Mouse (Mus musculus) forebrain, postnatal 0 days (tissue): ENCODE measurements around the gene Ppp1r13b. TPM values are rescaled to one million over a fixed set of nuclear protein-coding genes. Genes with fewer than 3 reads are reported as not detected.
A peak's percentile ranks its signal among the peaks of the same experiment; 100 is the strongest.

Source experiments
- ATAC-seq: fragments of 200-750 bp; cut with Nextera tagmentation; 2 replicates; pipeline ENCODE4 v1.8.0; 2017; ENCODE audit warnings: mild to moderate bottlenecking, moderate library complexity
- DNase-seq: peaks from one replicate; pipeline ENCODE4 v3.0.0-alpha.2; 2015
- H3K27ac ChIP-seq: fragments of 300-500 bp; sonication (generic); 2 replicates; pipeline ENCODE4 v1.5.1; 2014; ENCODE audit warnings: low read depth, mild to moderate bottlenecking, antibody characterized with exemption, low read length, moderate library complexity, mixed read lengths
- H3K27me3 ChIP-seq: fragments of 300-500 bp; sonication (generic); 2 replicates; pipeline ENCODE4 v1.6.1; 2014; ENCODE audit warnings: mild to moderate bottlenecking, low read length, mixed read lengths; ENCODE audit not compliant: insufficient read depth
- H3K36me3 ChIP-seq: fragments of 300-500 bp; sonication (generic); 2 replicates; pipeline ENCODE4 v1.6.1; 2014; ENCODE audit warnings: mild to moderate bottlenecking, moderate library complexity; ENCODE audit not compliant: insufficient read depth
- H3K4me1 ChIP-seq: fragments of 300-500 bp; sonication (generic); 2 replicates; pipeline ENCODE4 v1.6.1; 2014; ENCODE audit warnings: antibody characterized with exemption; ENCODE audit not compliant: insufficient read depth
- H3K4me2 ChIP-seq: fragments of 300-500 bp; sonication (generic); 2 replicates; pipeline ENCODE4 v1.6.1; 2014; ENCODE audit warnings: low read depth, mild to moderate bottlenecking, moderate library complexity
- H3K4me3 ChIP-seq: fragments of 300-500 bp; sonication (generic); 2 replicates; pipeline ENCODE4 v1.5.1; 2014; ENCODE audit warnings: low read depth, low read length, mixed read lengths
- H3K9ac ChIP-seq: fragments of 300-500 bp; sonication (generic); 2 replicates; pipeline ENCODE4 v1.6.1; 2014; ENCODE audit warnings: mild to moderate bottlenecking
- H3K9me3 ChIP-seq: fragments of 300-500 bp; sonication (generic); 2 replicates; pipeline ENCODE4 v1.6.1; 2016; ENCODE audit warnings: low read length
- CTCF ChIP-seq: sonication (generic); IDR thresholded peaks from 2 replicates; pipeline ENCODE4 v1.5.1; 2016; ENCODE audit warnings: antibody characterized with exemption, control low read depth, low read depth
- WGBS: fragments of 180-500 bp; shearing (Covaris S2); extraction: QIAGEN DNeasy Blood & Tissue Kit; methylation state at CpG from one replicate; pipeline ENCODE4 v1.1.7; 2014; 5-methylcytosine and 5-hydroxymethylcytosine counted together
- polyA plus RNA-seq: library from polyadenylated mRNA; unstranded; fragments of >200 nt; fragmentation: Nextera tagmentation; extraction: Ambion mirVana; gene quantifications from 2 replicates; pipeline ENCODE4 v1.2.1, GENCODE M21; 2015
- total RNA-seq: library from RNA; depleted of rRNA; stranded (reverse); fragments of >200 nt; gene quantifications from 2 replicates; pipeline ENCODE4 v1.2.3, GENCODE M21; 2014

Gene Ppp1r13b
- total and polyA plus RNA-seq, 2 experiments from 2014 or later: 37.6 to 53.8 TPM

DNA sequence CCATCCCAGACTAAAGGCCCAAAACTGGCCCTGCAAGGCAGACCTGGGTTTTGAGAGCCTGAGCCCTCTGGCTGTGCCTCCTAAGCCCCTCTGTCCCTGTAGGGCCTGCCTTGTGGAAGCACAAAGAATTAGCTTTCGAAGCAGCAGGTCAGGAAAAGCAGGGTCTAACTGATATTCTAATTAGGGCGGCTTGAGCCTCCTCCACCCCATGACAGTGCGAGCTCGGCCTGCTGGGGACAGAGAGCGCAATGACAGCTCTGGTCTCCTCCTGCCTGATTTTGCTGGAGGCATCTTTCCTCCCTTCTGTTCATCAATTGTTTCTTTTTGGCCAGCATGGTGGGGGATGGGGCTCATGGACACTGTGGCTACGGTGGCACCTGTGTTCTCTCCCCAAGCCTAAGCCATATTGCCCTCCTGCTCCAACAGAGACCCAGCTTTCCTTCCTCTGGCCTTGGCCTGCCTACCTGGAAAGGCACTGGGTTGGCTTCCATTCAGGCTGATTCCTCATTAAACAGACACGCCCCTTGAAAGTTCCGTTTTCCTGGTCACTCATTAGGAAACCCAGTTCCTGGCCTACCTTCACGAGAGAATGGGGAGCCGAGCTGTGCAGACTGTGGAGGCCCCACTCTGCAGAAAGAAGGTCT lies 35.6 kb upstream of the Ppp1r13b start:
- no peak for TF ChIP-seq CTCF
- WGBS: 59% methylated on average over 10 of the region's 10 CpGs
- no peak for DNase-seq

DNA sequence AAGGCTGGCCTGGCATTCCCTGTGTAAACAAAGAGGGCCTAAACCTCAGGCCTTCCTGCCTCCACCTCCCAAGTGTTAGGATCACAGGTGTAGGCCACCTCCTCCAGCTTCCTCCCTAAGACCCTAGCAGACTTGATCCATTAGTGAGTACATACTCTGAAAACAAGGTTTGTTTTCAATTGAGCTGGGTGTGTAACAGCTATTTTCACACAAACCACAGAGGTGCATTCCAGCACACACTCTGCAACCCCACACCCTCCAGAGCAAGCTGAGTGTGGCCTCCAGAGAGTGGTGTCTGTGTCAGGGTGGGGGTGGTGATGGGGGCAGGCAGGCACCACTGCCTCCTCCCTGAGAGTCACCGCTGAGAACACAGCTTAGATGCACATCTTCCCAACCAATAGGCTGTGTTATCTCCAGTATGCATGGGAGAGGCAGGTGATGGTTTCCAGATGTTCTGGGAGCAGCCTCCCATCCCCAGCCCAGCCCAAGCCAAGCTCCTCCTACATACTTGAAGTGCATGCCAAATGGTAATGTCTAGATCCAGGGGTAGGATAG lies 30.8 kb upstream of the Ppp1r13b start:
- ATAC-seq: no peak
- WGBS: 80% methylated on average over 1 of the region's 1 CpGs

More for the DNA sequence above, 35.6 kb upstream of the Ppp1r13b start:
- Histone ChIP-seq H3K4me2 (no peak overlapping the region), H3K27me3 (no peaks in the 10 kb centered on the region), H3K4me1 (no peaks in the 10 kb centered on the region), H3K9me3 (no peaks in the 10 kb centered on the region), H3K27ac (no peak overlapping the region), H3K36me3 (no peaks in the 10 kb centered on the region), H3K4me3 (no peak overlapping the region), H3K9ac (no peak overlapping the region)
- ATAC-seq: no peak

DNA sequence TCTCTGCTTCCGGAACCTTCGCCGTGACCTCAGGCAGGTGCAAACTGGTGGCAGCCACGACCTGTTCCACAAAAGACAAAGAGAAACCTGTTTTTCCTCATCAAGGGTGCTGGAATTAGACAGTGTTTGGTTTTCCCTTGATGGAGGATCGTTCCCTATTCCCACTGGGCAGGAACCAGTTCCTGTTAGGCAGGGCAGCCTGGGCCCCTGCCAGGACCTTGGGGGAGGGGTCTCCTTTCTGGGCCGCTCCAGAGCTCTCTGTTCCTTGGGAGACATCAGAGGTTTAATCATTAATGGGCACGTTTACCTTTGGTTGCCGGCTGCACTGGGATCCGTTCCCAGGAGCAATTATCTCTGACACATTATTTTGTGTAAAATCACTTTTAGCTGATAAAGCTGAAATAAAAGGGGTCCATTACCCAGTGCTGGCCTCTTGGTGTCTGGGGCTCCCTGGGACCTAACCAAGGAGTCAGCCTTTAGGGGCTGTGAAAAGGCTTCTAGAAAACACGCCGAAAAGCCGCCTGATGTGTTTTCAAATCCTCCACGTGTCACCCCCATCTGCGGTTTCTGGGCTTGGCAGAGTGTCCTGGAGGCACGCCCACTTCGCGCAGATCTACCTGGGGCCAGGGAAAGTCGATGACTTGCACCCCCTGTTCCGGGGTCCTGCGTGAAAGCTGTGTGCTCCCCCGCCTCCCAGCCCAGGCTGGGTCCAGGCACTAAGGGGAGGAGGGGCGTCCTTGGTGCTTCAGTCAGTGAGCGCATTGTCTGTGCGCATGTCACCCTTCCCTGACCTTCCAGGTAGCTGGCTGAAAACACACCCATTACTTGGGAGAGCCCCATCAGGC lies 29.0 kb upstream of the Ppp1r13b start:
- H3K9ac ChIP-seq: no peak overlapping the region
- 0 out of 2 replicates have a peak overlapping the region, but pooled peaks have one; percentile 2 for H3K4me2 ChIP-seq
- no peaks in the 10 kb centered on the region for H3K36me3 ChIP-seq

More for the DNA sequence above, 30.8 kb upstream of the Ppp1r13b start:
- Histone ChIP-seq H3K36me3 (no peaks in the 10 kb centered on the region), H3K9me3 (no peaks in the 10 kb centered on the region), H3K4me2 (no peak overlapping the region), H3K4me3 (no peak overlapping the region), H3K27ac (no peak overlapping the region), H3K4me1 (peaks cover 8% of the 10 kb centered on the region), H3K9ac (no peak overlapping the region), H3K27me3 (no peaks in the 10 kb centered on the region)
- no peak for TF ChIP-seq CTCF
- no peak for DNase-seq

DNA sequence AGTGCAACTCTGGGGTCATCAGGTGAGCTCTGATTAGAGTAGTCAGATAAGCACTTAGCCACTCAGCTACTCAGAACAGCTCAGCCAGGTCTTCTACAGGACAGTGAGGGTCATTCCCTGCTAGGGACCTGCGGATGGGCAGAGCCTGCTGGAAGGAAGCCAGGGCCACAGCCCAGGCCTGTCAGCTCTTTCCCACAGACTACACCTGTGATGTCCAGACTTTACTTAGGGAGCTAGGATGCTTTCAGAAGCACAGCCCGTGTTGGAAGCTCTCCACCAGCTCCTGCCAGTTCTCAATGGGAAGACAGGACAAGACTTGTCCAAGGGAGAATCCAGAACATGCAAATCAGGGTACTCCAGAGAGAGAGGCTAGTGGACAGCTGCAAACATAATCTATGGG lies 26.1 kb upstream of the Ppp1r13b start:
- no peak for ATAC-seq
- H3K4me3 ChIP-seq: no peak overlapping the region
- no peak for TF ChIP-seq CTCF
- H3K36me3 ChIP-seq: no peaks in the 10 kb centered on the region
- peaks cover 8% of the 10 kb centered on the region for H3K4me1 ChIP-seq
- H3K27ac ChIP-seq: no peak overlapping the region
- no peaks in the 10 kb centered on the region for H3K9me3 ChIP-seq
- no peak overlapping the region for H3K9ac ChIP-seq
- WGBS: 74% methylated on average over 2 of the region's 2 CpGs
- no peak for DNase-seq
- no peak overlapping the region for H3K4me2 ChIP-seq
- H3K27me3 ChIP-seq: no peaks in the 10 kb centered on the region

More for the DNA sequence above, 29.0 kb upstream of the Ppp1r13b start:
- DNase-seq (peak; percentile 53), ATAC-seq (peak; percentile 51; the same call in 1 of the 2 replicates)
- Histone ChIP-seq H3K27ac (no peak overlapping the region; the same call in 1 of the 2 replicates), H3K4me1 (peaks cover 8% of the 10 kb centered on the region), H3K27me3 (no peaks in the 10 kb centered on the region), H3K9me3 (no peaks in the 10 kb centered on the region), H3K4me3 (no peak overlapping the region)
- no peak for TF ChIP-seq CTCF
- WGBS: 24% methylated on average over 24 of the region's 24 CpGs

DNA sequence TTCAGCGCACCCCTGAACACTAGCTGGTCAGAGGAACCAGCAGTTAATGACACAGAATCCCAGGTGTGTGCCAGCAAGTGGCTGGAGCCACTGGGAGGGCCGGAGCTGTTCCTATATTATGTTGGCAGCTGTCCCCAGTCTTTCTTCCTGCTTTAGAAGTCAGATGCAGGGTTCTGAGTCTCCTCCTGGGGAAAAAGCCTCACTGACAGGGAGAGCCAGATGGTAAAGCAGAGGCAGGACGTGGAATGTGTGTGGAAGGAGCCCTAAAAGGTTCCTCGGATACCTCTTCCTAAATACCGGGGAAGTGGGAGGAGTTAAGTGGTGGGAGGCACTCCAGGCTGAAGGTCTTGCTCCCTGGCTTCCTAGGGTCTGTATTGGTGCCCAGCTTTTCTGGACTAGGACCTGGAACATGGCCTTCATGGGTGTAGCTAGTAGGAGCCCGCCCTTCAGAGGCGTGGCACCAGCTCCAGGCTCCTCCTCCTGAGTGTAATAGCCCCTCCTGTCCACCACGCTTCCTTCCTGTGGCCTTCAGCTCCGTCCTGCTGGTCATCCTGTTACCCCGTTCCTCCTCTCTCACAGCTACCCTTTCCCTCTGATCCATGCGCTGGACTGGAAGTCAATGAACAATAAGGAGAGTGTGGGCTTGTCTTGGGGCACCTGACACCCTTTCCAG lies 25.3 kb upstream of the Ppp1r13b start:
- ATAC-seq (no peak), DNase-seq (no peak)
- Histone ChIP-seq H3K27me3 (no peaks in the 10 kb centered on the region), H3K36me3 (no peaks in the 10 kb centered on the region), H3K9ac (no peak overlapping the region), H3K9me3 (no peaks in the 10 kb centered on the region), H3K27ac (no peak overlapping the region), H3K4me2 (no peak overlapping the region), H3K4me3 (no peak overlapping the region), H3K4me1 (peaks cover 8% of the 10 kb centered on the region)
- no peak for TF ChIP-seq CTCF
- 67% methylated on average over 11 of the region's 11 CpGs for WGBS

DNA sequence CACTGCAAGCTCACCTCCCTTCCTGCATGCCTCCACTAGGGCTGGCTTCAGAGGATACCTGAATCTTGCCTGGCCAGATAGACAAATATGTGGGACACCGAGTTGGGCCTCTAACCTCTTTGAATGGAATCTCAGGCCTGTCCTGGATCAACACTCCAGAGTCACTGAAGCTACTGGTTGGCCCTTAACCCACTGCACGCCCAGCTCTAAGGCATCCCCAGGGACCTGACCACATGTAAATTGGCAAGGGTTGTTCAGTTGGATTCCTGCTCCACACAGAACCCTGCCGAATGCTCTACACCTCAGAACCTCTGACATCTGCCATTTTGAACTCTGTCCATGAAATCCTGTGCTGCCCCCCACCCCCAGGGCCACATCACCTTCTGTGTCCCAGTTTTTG lies 24.6 kb upstream of the Ppp1r13b start:
- Histone ChIP-seq H3K9ac (no peak overlapping the region), H3K4me1 (peaks cover 8% of the 10 kb centered on the region), H3K36me3 (no peaks in the 10 kb centered on the region), H3K27me3 (no peaks in the 10 kb centered on the region), H3K27ac (no peak overlapping the region), H3K4me2 (no peak overlapping the region), H3K9me3 (no peaks in the 10 kb centered on the region), H3K4me3 (no peak overlapping the region)
- 70% methylated on average over 3 of the region's 3 CpGs for WGBS
- no peak for TF ChIP-seq CTCF
- no peak for DNase-seq
- ATAC-seq: no peak
